Mouse (Mus musculus): ENCODE data around the gene Efnb2. TPM values are rescaled to one million over a fixed set of nuclear protein-coding genes. Genes with fewer than 3 reads are reported as not detected.

Efnb2 gene
- total and polyA plus RNA-seq, 3 experiments = 0.12 to 0.19 TPM; not detected in 1

DNA sequence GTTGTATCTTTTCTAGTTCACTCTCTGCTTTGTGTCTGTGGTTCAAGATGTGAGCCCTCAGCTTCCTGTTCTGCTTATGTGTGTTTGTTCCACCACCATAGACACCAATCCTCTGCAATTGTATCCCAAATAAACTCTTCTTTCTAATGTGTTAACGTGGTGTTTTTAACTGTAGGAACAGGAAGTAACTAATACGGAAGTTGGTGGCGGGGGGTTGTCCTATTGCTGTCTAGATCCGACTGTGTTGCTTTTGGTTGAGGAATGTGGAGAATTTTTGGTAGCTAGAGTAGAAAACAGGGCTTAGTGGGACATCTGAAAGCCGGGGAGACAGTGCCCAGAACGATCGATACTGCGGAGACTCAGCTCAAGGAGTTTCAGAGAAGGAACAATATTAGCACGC, 43.8 kb upstream of the Efnb2 start:
- H3K9me3 ChIP-seq (replicated peaks; ENCODE audit: insufficient read depth, low read length) = no peaks in the 10 kb centered on the region
- no peak overlapping the region for H3K27ac ChIP-seq (ENCODE audit: control insufficient read depth, low read depth, low read length)
- H3K79me2 ChIP-seq (ENCODE audit: control insufficient read depth, insufficient read depth, low read length, poor library complexity) = no peaks in the 10 kb centered on the region
- H3K4me1 ChIP-seq (ENCODE audit: control insufficient read depth in 1 of 2, insufficient read depth in 2 of 2, low read length in 2 of 2) = no peaks in the 10 kb centered on the region
- H3K9ac ChIP-seq (ENCODE audit: control insufficient read depth, low read depth, low read length, poor library complexity, severe bottlenecking) = no peak overlapping the region
- DNase-seq (ENCODE audit: low read depth, low spot score) = no peak
- H3K4me3 ChIP-seq (ENCODE audit: control insufficient read depth in 1 of 2, insufficient read depth in 1 of 2, low read depth in 2 of 2, low read length in 2 of 2) = no peak overlapping the region
- TF ChIP-seq RCOR1 (IDR thresholded peaks at IDR 0.05; ENCODE audit: low read depth, low read length) (no peak), ZC3H11A (IDR thresholded peaks at IDR 0.05; ENCODE audit: low read depth, low read length) (no peak), EP300 (IDR thresholded peaks at IDR 0.05; ENCODE audit: low read depth in 1 of 2, low read length in 2 of 2) (no peak), SIN3A (IDR thresholded peaks at IDR 0.05; ENCODE audit: low read length) (no peak), SMC3 (IDR thresholded peaks at IDR 0.05; ENCODE audit: low read depth, low read length) (no peak), BHLHE40 (IDR thresholded peaks at IDR 0.05; ENCODE audit: borderline replicate concordance, low read depth, low read length) (no peak), USF1 (IDR thresholded peaks at IDR 0.05; ENCODE audit: low read depth, low read length) (no peak), MAFK (IDR thresholded peaks at IDR 0.05; ENCODE audit: borderline replicate concordance, low read depth, low read length) (no peak), KAT2A (conservative IDR thresholded peaks at IDR 0.05; ENCODE audit: low read depth, low read length) (no peak), ELF1 (IDR thresholded peaks at IDR 0.05; ENCODE audit: low read depth, low read length) (no peak), UBTF (IDR thresholded peaks at IDR 0.05; ENCODE audit: borderline replicate concordance, insufficient read depth, low read depth, low read length) (no peak), NELFE (IDR thresholded peaks at IDR 0.05; ENCODE audit: low read depth, low read length) (no peak), ZMIZ1 (IDR thresholded peaks at IDR 0.05; ENCODE audit: low read depth, low read length) (no peak)
- no peaks in the 10 kb centered on the region for H3K36me3 ChIP-seq (ENCODE audit: control insufficient read depth in 1 of 2, insufficient read depth in 2 of 2, low read length in 2 of 2)
- no peaks in the 10 kb centered on the region for H3K27me3 ChIP-seq (ENCODE audit: control insufficient read depth in 1 of 2, insufficient read depth in 2 of 2, low read length in 2 of 2)

DNA sequence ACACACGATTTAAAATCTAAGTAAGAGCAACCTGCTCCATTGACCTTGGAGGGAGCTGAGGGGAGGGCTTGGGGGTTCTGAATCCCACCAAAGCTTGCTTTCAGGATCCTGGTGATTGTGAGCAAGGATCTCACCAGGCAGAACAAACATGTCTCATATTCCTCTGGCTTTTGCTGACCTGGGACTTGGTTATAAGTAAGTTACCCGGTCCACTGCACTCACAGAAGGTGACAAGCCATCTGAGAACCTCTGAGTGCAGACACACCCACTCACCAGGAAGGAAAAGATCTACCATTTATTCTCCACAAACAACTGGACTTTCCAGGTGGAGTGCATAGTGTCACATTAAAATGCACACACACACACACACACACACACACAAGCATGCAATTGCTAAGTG, 42.6 kb upstream of the Efnb2 start:
- Histone ChIP-seq H3K27me3 (ENCODE audit: control insufficient read depth in 1 of 2, insufficient read depth in 2 of 2, low read length in 2 of 2) (no peaks in the 10 kb centered on the region), H3K4me3 (ENCODE audit: control insufficient read depth in 1 of 2, insufficient read depth in 1 of 2, low read depth in 2 of 2, low read length in 2 of 2) (no peak overlapping the region), H3K4me1 (ENCODE audit: control insufficient read depth in 1 of 2, insufficient read depth in 2 of 2, low read length in 2 of 2) (no peaks in the 10 kb centered on the region), H3K27ac (ENCODE audit: control insufficient read depth, low read depth, low read length) (no peak overlapping the region), H3K79me2 (ENCODE audit: control insufficient read depth, insufficient read depth, low read length, poor library complexity) (no peaks in the 10 kb centered on the region), H3K9me3 (replicated peaks; ENCODE audit: insufficient read depth, low read length) (no peaks in the 10 kb centered on the region), H3K9ac (ENCODE audit: control insufficient read depth, low read depth, low read length, poor library complexity, severe bottlenecking) (no peak overlapping the region), H3K36me3 (ENCODE audit: control insufficient read depth in 1 of 2, insufficient read depth in 2 of 2, low read length in 2 of 2) (no peaks in the 10 kb centered on the region)
- TF ChIP-seq CHD1 (IDR thresholded peaks at IDR 0.05; ENCODE audit: low read depth, low read length) = no peak
- TF ChIP-seq NRF1 (IDR thresholded peaks at IDR 0.05; ENCODE audit: insufficient read depth, low read depth, low read length, poor library complexity, severe bottlenecking) = no peak
- TF ChIP-seq ZC3H11A (IDR thresholded peaks at IDR 0.05; ENCODE audit: low read depth, low read length) = no peak
- TF ChIP-seq MYB (IDR thresholded peaks at IDR 0.05; ENCODE audit: low read depth, low read length) = no peak
- no peak for TF ChIP-seq MEF2A (IDR thresholded peaks at IDR 0.05; ENCODE audit: extremely low read depth, insufficient replicate concordance, low read depth, low read length, poor library complexity, severe bottlenecking)
- TF ChIP-seq MAZ (IDR thresholded peaks at IDR 0.05; ENCODE audit: low read depth, low read length) = no peak
- no peak for TF ChIP-seq RCOR1 (IDR thresholded peaks at IDR 0.05; ENCODE audit: low read depth, low read length)
- no peak for TF ChIP-seq SMC3 (IDR thresholded peaks at IDR 0.05; ENCODE audit: low read depth, low read length)
- no peak for TF ChIP-seq POLR2AphosphoS5 (IDR thresholded peaks at IDR 0.05; ENCODE audit: borderline replicate concordance, low read depth, low read length)
- TF ChIP-seq CHD2 (IDR thresholded peaks at IDR 0.05; ENCODE audit: low read length) = no peak
- no peak for TF ChIP-seq TCF12 (IDR thresholded peaks at IDR 0.05; ENCODE audit: low read depth, low read length)
- DNase-seq (ENCODE audit: low read depth, low spot score) = no peak

Measured in MEL (cell line).